10 mouse cellular contexts compared by ENCODE assay signal in genomic region chr19:44251138-44251537, GRCm38 (mm10). TPM values are rescaled to one million over a fixed set of nuclear protein-coding genes. Genes with fewer than 3 reads are reported as not detected.
"Had no signal": no experiment of that assay in that cellular context is flagged by ENCODE, and none has a peak within 500 bp of the region (broad histone marks: within the 10 kb centered on the region; RNA-seq: fewer than 3 reads in every experiment).

No protein-coding gene starts in this region.

RNA-seq across cellular contexts. Expression of gene Scd3, which starts 48.1 kb away (rescaled TPM):
- total RNA-seq: megakaryocyte progenitor cell, adult 5-6 weeks; monocyte, adult 5-6 weeks; neutrophil, adult 5-6 weeks had no signal
- polyA plus RNA-seq: liver, postnatal 0 days; lung, adult 2 months; macrophage; spleen, adult 2 months had no signal

RNA-seq across cellular contexts. Expression of gene Pkd2l1, which starts 58.9 kb away (rescaled TPM):
- total RNA-seq: megakaryocyte progenitor cell, adult 5-6 weeks; monocyte, adult 5-6 weeks; neutrophil, adult 5-6 weeks had no signal
- polyA plus RNA-seq: liver, postnatal 0 days; macrophage; spleen, adult 2 months; stomach, embryonic 15.5 days; stomach, postnatal 0 days; urinary bladder, adult 2 months had no signal
